Mouse (Mus musculus): ENCODE data around the gene Cpne2. TPM values are rescaled to one million over a fixed set of nuclear protein-coding genes. Genes with fewer than 3 reads are reported as not detected.
A peak's percentile ranks its signal among the peaks of the same experiment; 100 is the strongest.

Cpne2 gene
- polyA plus RNA-seq, 1 experiment from 2014 or later = 5.8 TPM

DNA sequence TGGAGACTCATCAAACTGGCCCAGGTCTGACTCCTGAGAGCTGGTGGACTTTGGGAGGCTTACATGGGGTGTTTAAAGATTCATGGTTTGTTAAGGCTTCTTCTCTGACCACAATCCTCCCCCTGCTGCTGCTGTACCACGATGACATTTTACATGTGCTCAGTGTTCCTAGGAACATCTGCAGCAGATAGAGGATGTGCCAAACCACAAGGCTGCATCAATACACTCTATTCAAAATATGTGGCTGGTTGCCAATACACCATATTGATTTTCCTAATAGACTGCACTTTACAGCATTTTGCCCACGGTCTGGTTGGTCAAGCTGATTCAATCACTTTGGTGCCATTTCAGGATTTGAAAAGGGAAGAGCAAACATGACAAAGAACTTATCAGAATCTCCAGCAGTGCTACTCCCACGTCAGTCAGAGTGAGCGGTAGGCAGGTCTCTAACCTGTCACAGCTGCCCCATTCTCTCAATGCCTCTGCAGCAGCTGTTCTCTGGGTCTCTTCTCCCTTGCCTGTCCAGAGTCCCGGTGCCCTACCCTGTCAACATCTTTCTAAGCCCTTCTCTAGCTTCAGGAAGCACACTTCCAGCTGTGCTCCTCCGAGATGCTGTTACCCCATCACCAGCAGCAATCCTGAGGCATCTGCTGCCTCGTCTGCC, 49.2 kb downstream of the Cpne2 start:
- WGBS = 84% methylated on average over 7 of the region's 7 CpGs
- H3K27me3 ChIP-seq (ENCODE audit: control insufficient read depth, insufficient read depth, low read length) = no peaks in the 10 kb centered on the region

DNA sequence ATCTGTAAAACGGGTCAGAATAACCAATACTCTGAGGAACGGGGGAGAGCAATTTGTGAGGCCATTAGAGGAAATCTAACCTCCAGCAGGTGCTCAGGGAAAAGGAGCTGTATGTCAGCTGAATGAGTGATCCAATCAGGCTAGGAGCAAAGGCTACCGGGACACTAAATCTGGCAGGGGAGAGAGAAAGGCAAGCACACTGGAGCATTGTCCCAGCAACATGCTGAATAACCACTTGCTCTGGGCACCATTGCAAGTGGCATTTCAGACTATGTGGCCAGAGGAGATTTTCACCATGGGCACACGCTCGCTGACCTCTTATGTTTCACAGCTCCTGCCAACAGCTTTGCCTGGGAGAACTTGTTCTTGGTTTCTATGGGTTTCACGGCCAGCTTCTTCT, 49.8 kb downstream of the Cpne2 start:
- H3K27me3 ChIP-seq (ENCODE audit: control insufficient read depth, insufficient read depth, low read length) = no peaks in the 10 kb centered on the region
- 90% methylated on average over 6 of the region's 6 CpGs for WGBS
- H3K4me2 ChIP-seq (ENCODE audit: low read depth, low read length) = no peak overlapping the region
- no peak overlapping the region for H3K27ac ChIP-seq (ENCODE audit: low read length)
- peaks cover 46% of the 10 kb centered on the region for H3K36me3 ChIP-seq (ENCODE audit: control insufficient read depth, insufficient read depth)
- H3K9ac ChIP-seq (ENCODE audit: low read length) = no peak overlapping the region
- H3K9me3 ChIP-seq (replicated peaks; ENCODE audit: control insufficient read depth, low read length) = no peaks in the 10 kb centered on the region
- ATAC-seq (replicated peaks; ENCODE audit: extremely low read depth, insufficient read depth, low FRiP score) = no peak
- H3K4me3 ChIP-seq (ENCODE audit: low read length) = no peak overlapping the region
- no peaks in the 10 kb centered on the region for H3K4me1 ChIP-seq (ENCODE audit: control insufficient read depth, insufficient read depth, low read length)

More for the DNA sequence above, 49.2 kb downstream of the Cpne2 start:
- Histone ChIP-seq H3K27ac (ENCODE audit: low read length) (no peak overlapping the region), H3K36me3 (ENCODE audit: control insufficient read depth, insufficient read depth) (peaks cover 42% of the 10 kb centered on the region), H3K4me3 (ENCODE audit: low read length) (no peak overlapping the region), H3K9me3 (replicated peaks; ENCODE audit: control insufficient read depth, low read length) (no peaks in the 10 kb centered on the region), H3K9ac (ENCODE audit: low read length) (no peak overlapping the region), H3K4me1 (ENCODE audit: control insufficient read depth, insufficient read depth, low read length) (no peaks in the 10 kb centered on the region), H3K4me2 (ENCODE audit: low read depth, low read length) (no peak overlapping the region)
- no peak for ATAC-seq (replicated peaks; ENCODE audit: extremely low read depth, insufficient read depth, low FRiP score)

DNA sequence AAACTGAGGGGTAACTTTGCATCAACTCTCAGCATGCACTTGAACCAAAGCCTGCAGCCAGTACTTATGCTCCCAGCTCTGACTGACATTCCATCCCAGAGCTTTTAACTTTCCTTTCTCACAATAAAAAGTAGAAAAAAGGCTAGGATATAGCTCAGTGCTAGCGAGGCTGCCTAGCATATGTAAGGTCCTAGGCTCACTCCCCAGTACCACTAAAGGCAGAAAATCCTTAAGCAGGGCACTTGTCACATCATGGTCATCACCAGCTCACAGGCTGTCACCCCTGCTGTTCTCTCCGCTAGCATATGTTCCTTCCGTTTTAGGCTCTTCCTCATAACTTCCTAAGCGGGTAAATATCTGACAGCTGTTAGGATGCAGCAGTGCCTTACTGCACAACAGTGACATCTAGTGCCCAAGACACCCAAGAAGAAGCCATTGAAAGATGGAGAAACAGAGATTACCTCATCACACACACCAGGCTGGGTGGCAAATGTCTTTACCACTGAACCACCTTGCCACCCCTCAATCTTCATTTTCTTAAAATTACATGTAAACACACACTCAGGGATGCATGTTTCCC, 51.5 kb downstream of the Cpne2 start:
- Histone ChIP-seq H3K27me3 (ENCODE audit: control insufficient read depth, insufficient read depth, low read length) (no peaks in the 10 kb centered on the region), H3K4me3 (ENCODE audit: low read length) (no peak overlapping the region), H3K9me3 (replicated peaks; ENCODE audit: control insufficient read depth, low read length) (no peaks in the 10 kb centered on the region), H3K36me3 (ENCODE audit: control insufficient read depth, insufficient read depth) (peaks cover 45% of the 10 kb centered on the region), H3K9ac (ENCODE audit: low read length) (no peak overlapping the region), H3K4me1 (ENCODE audit: control insufficient read depth, insufficient read depth, low read length) (no peaks in the 10 kb centered on the region), H3K4me2 (ENCODE audit: low read depth, low read length) (no peak overlapping the region), H3K27ac (ENCODE audit: low read length) (no peak overlapping the region)
- 53% methylated on average over 4 of the region's 4 CpGs for WGBS
- no peak for ATAC-seq (replicated peaks; ENCODE audit: extremely low read depth, insufficient read depth, low FRiP score)

DNA sequence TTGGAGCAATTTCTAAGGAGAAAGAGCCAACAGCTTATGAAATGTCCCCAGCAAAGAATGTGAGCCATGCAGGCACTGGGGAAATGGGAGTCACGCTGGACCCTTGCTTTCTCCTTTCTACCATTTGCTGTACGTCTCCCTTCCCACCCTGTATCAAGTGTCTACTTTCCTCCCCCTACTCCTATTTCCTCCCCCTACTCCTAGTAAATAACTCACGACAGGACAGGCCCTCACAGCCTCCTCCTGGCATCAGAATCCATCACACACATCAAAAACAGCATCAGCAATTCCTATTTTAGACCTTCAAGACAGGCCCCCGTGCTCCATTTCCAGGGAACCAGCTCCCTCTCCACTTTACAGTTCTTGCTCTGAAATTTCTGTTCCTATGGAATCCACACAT, 58.9 kb downstream of the Cpne2 start:
- 61% methylated on average over 4 of the region's 4 CpGs for WGBS
- peaks cover 14% of the 10 kb centered on the region for H3K36me3 ChIP-seq (ENCODE audit: control insufficient read depth, insufficient read depth)
- H3K4me3 ChIP-seq (ENCODE audit: low read length) = no peak overlapping the region
- no peak overlapping the region for H3K4me2 ChIP-seq (ENCODE audit: low read depth, low read length)
- H3K27me3 ChIP-seq (ENCODE audit: control insufficient read depth, insufficient read depth, low read length) = no peaks in the 10 kb centered on the region
- no peaks in the 10 kb centered on the region for H3K4me1 ChIP-seq (ENCODE audit: control insufficient read depth, insufficient read depth, low read length)
- no peak overlapping the region for H3K27ac ChIP-seq (ENCODE audit: low read length)
- no peaks in the 10 kb centered on the region for H3K9me3 ChIP-seq (replicated peaks; ENCODE audit: control insufficient read depth, low read length)
- ATAC-seq (replicated peaks; ENCODE audit: extremely low read depth, insufficient read depth, low FRiP score) = no peak
- no peak overlapping the region for H3K9ac ChIP-seq (ENCODE audit: low read length)

DNA sequence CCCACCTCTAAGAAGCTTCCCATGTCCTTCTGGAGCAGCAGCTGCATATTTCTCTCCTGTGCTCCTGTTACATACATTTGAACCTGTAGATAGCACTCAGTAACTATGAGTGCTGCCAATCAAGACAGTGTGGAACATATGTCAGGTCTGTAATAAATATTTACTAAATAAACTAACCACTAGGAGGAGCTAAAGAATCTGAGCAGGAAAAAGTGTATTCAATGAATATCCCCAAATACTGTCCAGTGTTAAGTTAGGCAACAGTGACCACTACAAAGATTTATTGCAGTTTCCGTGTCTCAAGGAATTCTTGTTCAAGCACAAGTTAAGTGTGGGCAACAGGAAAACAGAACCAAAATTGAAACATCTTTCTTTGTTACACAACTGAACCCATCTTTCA, 61.4 kb downstream of the Cpne2 start:
- Histone ChIP-seq H3K27ac (ENCODE audit: low read length) (no peak overlapping the region), H3K4me2 (ENCODE audit: low read depth, low read length) (no peak overlapping the region), H3K4me1 (ENCODE audit: control insufficient read depth, insufficient read depth, low read length) (no peaks in the 10 kb centered on the region), H3K9me3 (replicated peaks; ENCODE audit: control insufficient read depth, low read length) (no peaks in the 10 kb centered on the region), H3K27me3 (ENCODE audit: control insufficient read depth, insufficient read depth, low read length) (no peaks in the 10 kb centered on the region), H3K9ac (ENCODE audit: low read length) (no peak overlapping the region), H3K36me3 (ENCODE audit: control insufficient read depth, insufficient read depth) (no peaks in the 10 kb centered on the region), H3K4me3 (ENCODE audit: low read length) (no peak overlapping the region)
- ATAC-seq (replicated peaks; ENCODE audit: extremely low read depth, insufficient read depth, low FRiP score) = no peak
- WGBS = 62% methylated on average over 1 of the region's 1 CpGs

DNA sequence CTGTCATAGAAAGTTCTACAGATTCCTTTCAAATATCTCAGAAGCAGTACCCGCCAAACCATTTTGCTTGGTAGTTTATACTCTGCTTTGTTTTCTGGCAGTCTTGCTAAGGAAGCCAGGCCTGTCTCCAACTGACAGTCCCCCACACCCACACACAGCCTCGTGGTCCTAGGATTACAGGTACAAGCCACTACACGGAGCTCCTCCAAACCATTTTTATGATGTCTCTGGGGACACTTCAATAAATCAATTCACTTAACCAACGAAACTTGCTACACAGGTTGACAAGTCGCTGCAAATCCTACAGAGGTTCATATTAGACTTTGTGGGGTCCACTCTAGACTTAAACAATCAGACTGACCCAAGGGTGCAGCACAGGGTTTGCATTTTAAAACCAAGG, 67.7 kb downstream of the Cpne2 start:
- no peaks in the 10 kb centered on the region for H3K9me3 ChIP-seq (replicated peaks; ENCODE audit: control insufficient read depth, low read length)
- WGBS = 20% methylated on average over 5 of the region's 5 CpGs
- peaks cover 16% of the 10 kb centered on the region for H3K4me1 ChIP-seq (ENCODE audit: control insufficient read depth, insufficient read depth, low read length)
- H3K9ac ChIP-seq (ENCODE audit: low read length) = peak overlapping the region; percentile 83
- no peaks in the 10 kb centered on the region for H3K36me3 ChIP-seq (ENCODE audit: control insufficient read depth, insufficient read depth)
- ATAC-seq (replicated peaks; ENCODE audit: extremely low read depth, insufficient read depth, low FRiP score) = no peak
- H3K4me2 ChIP-seq (ENCODE audit: low read depth, low read length) = peak overlapping the region; percentile 65
- H3K27ac ChIP-seq (ENCODE audit: low read length) = no peak overlapping the region
- H3K4me3 ChIP-seq (ENCODE audit: low read length) = peak overlapping the region; percentile 80
- H3K27me3 ChIP-seq (ENCODE audit: control insufficient read depth, insufficient read depth, low read length) = no peaks in the 10 kb centered on the region

DNA sequence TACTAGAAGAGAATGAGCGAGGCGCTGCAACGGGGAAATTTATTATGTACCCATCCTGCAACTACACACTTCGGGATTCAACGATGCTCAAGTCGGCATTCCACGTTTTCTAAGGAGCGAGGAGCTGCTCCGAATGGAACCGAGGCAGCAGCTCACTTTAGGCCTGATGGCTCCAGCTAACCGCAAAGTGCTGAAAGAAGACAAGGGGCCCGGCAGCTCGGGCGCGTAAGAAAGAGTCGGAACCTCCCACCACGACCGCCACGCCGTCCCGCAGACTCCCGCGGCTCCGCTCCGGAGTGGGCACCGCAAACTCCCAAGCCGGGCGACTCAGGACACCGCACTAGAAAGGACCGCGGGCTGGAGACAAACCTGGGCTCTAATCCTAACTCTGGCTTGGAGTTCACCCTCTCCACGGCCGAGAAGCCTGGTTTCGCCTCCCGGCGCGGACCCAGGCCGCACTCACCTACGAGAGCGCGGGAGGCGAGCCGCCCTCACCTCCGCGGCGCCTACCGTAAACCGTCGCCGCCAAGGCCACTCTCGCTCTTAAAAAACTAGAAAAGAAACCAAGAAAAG, 68.3 kb downstream of the Cpne2 start:
- H3K36me3 ChIP-seq (ENCODE audit: control insufficient read depth, insufficient read depth) = no peaks in the 10 kb centered on the region
- no peaks in the 10 kb centered on the region for H3K27me3 ChIP-seq (ENCODE audit: control insufficient read depth, insufficient read depth, low read length)
- peaks cover 16% of the 10 kb centered on the region for H3K4me1 ChIP-seq (ENCODE audit: control insufficient read depth, insufficient read depth, low read length)
- H3K4me3 ChIP-seq (ENCODE audit: low read length) = peak overlapping the region; percentile 80
- peak overlapping the region; percentile 78 for H3K27ac ChIP-seq (ENCODE audit: low read length)
- H3K4me2 ChIP-seq (ENCODE audit: low read depth, low read length) = peak overlapping the region; percentile 65
- 0 out of 2 replicates have a peak, but pooled peaks have one; percentile 3 for ATAC-seq (replicated peaks; ENCODE audit: extremely low read depth, insufficient read depth, low FRiP score)
- under 1% methylated on average over 51 of the region's 51 CpGs for WGBS
- H3K9ac ChIP-seq (ENCODE audit: low read length) = peak overlapping the region; percentile 83
- H3K9me3 ChIP-seq (replicated peaks; ENCODE audit: control insufficient read depth, low read length) = no peaks in the 10 kb centered on the region

DNA sequence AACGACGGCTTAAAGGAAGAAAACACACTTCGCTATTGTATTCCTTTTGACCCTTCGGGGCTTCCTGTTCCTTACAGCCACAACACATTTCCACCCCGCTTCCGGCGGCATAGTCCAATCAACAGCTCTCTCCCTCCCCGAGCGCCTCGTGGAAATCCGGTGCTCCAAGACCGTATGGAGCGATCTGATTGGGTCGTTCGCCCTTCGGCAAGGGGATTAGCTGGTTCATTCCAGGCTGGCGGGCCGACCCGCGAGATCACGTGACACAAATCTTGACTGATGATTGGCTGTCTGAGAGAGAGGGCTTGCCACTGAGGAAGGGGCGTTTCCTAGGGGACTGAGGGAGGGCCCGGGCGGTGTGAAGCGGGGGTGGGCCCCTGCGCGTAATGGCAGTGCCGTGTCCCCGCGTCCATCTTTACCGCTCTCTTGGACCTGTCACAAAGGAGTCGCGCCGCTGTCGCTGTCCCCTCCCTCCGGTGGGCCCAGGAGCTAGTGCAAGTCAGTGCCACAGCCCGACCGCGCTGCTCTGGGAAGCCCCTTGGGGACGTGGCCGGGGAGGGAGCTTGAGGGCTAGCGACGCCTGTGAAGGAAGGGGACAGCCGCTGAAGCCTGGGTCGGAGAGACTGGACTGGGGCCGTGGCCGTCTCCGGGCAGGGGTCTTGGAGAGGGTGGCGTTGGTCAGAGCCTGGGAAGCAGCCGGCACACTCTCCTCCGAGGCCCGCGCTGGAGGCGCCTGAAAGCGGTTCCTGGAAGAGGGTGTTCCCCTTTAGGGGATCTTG, 69.0 kb downstream of the Cpne2 start, which contains the start of the genes Rspry1 and Fam192a:
Gene Rspry1 (plus strand): TSS at position 331 of the 779 bp plus-strand sequence.
Gene Fam192a (minus strand): TSS at position 391 of the 779 bp plus-strand sequence.
- peak; percentile 100 for ATAC-seq (replicated peaks; ENCODE audit: extremely low read depth, insufficient read depth, low FRiP score)
- no peaks in the 10 kb centered on the region for H3K9me3 ChIP-seq (replicated peaks; ENCODE audit: control insufficient read depth, low read length)
- peaks cover 16% of the 10 kb centered on the region for H3K4me1 ChIP-seq (ENCODE audit: control insufficient read depth, insufficient read depth, low read length)
- H3K27me3 ChIP-seq (ENCODE audit: control insufficient read depth, insufficient read depth, low read length) = no peaks in the 10 kb centered on the region
- H3K4me3 ChIP-seq (ENCODE audit: low read length) = peak within 1 kb of the TSS; percentile 80
- H3K27ac ChIP-seq (ENCODE audit: low read length) = peak within 1 kb of the TSS; percentile 85
- no peaks in the 10 kb centered on the region for H3K36me3 ChIP-seq (ENCODE audit: control insufficient read depth, insufficient read depth)
- peak within 1 kb of the TSS; percentile 95 for H3K4me2 ChIP-seq (ENCODE audit: low read depth, low read length)
- peak within 1 kb of the TSS; percentile 90 for H3K9ac ChIP-seq (ENCODE audit: low read length)
- WGBS = under 1% methylated on average over 55 of the region's 55 CpGs

Measured in heart, embryonic 16.5 days (tissue).